ENCODE assay signal across 17 mouse cellular contexts in the genomic region with DNA sequence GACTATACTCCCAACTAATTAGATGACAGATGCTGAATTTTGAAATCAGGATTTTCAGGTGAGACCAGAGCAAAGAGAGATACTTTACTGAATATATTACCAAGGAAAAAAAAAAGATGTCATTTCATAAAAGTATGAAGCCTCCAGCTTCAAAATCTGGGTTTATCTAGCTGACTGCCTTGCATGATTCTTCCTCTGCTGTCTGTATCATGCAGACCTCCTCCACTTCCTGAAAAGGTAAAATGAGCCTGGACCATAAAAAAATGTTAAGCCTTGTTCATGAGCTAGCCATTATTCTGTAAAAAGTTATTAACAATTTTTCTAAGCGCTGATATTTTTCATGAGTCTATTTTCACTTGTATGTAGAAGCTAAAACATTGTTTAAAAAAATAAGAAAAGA. TPM values are rescaled to one million over a fixed set of nuclear protein-coding genes. Genes with fewer than 3 reads are reported as not detected.
A peak's percentile ranks its signal among the peaks of the same experiment; 100 is the strongest.
DNase-seq lines count a peak whose midpoint lies in the region; ATAC-seq and TF ChIP-seq lines count a peak whose summit lies in the region.
"Had no signal": no experiment of that assay in that cellular context is flagged by ENCODE, and none has a peak within 500 bp of the region (broad histone marks: within the 10 kb centered on the region; RNA-seq: fewer than 3 reads in every experiment).

No protein-coding gene starts in this region.

- H3K9me3 ChIP-seq in hindbrain, embryonic 13.5 days: no peaks in the 10 kb centered on the region
- H3K9me3 ChIP-seq in hindbrain, embryonic 10.5 days: no peaks in the 10 kb centered on the region
- H3K9me3 ChIP-seq in neural tube, embryonic 13.5 days: no peaks in the 10 kb centered on the region
- no peaks in the 10 kb centered on the region for H3K9me3 ChIP-seq in neural tube, embryonic 15.5 days (replicated peaks)
- no peaks in the 10 kb centered on the region for H3K9me3 ChIP-seq in liver, embryonic 14.5 days (ENCODE audit: control insufficient read depth, low read length)
- no peaks in the 10 kb centered on the region for H3K9me3 ChIP-seq in forebrain, embryonic 14.5 days (replicated peaks; ENCODE audit: control insufficient read depth, low read length)
- H3K9me3 ChIP-seq: forebrain, embryonic 12.5 days; intestine, embryonic 15.5 days; neural tube, embryonic 12.5 days had no signal

- no peak for ATAC-seq in hindbrain, embryonic 13.5 days (ENCODE audit: low FRiP score)
- no peak for ATAC-seq in neural tube, embryonic 13.5 days (ENCODE audit: low read depth)
- no peak for ATAC-seq in neural tube, embryonic 15.5 days (ENCODE audit: low FRiP score)
- ATAC-seq in liver, embryonic 14.5 days (ENCODE audit: insufficient read depth): no peak
- no peak for ATAC-seq in forebrain, embryonic 14.5 days
- ATAC-seq: intestine, embryonic 15.5 days had no signal

- 98% methylated on average over 1 of the region's 1 CpGs for WGBS in hindbrain, embryonic 13.5 days
- 96% methylated on average over 1 of the region's 1 CpGs for WGBS in hindbrain, embryonic 10.5 days
- 98% methylated on average over 1 of the region's 1 CpGs for WGBS in neural tube, embryonic 13.5 days
- 98% methylated on average over 1 of the region's 1 CpGs for WGBS in neural tube, embryonic 15.5 days
- WGBS in liver, embryonic 14.5 days (ENCODE audit: insufficient replicate concordance): 77% methylated on average over 1 of the region's 1 CpGs
- WGBS in forebrain, embryonic 14.5 days: 94% methylated on average over 1 of the region's 1 CpGs

- no peak overlapping the region for H3K4me3 ChIP-seq in hindbrain, embryonic 13.5 days
- H3K4me3 ChIP-seq in hindbrain, embryonic 10.5 days: no peak overlapping the region
- H3K4me3 ChIP-seq in neural tube, embryonic 13.5 days: no peak overlapping the region
- no peak overlapping the region for H3K4me3 ChIP-seq in neural tube, embryonic 15.5 days (replicated peaks)
- no peak overlapping the region; a peak in 1 of 4 replicates for H3K4me3 ChIP-seq in liver, embryonic 14.5 days (ENCODE audit: insufficient read depth in 1 of 2, low read depth in 2 of 2, low read length in 2 of 2)
- no peak overlapping the region for H3K4me3 ChIP-seq in forebrain, embryonic 14.5 days (ENCODE audit: low read depth, low read length)
- H3K4me3 ChIP-seq: forebrain, embryonic 12.5 days; intestine, embryonic 15.5 days; neural tube, embryonic 12.5 days had no signal

- no peaks in the 10 kb centered on the region for H3K27me3 ChIP-seq in hindbrain, embryonic 13.5 days
- no peaks in the 10 kb centered on the region for H3K27me3 ChIP-seq in hindbrain, embryonic 10.5 days (ENCODE audit: insufficient read depth, poor library complexity, severe bottlenecking)
- H3K27me3 ChIP-seq in neural tube, embryonic 13.5 days: no peaks in the 10 kb centered on the region
- no peaks in the 10 kb centered on the region for H3K27me3 ChIP-seq in neural tube, embryonic 15.5 days (replicated peaks)
- H3K27me3 ChIP-seq in liver, embryonic 14.5 days (ENCODE audit: control insufficient read depth, insufficient read depth, low read length): no peaks in the 10 kb centered on the region
- no peaks in the 10 kb centered on the region for H3K27me3 ChIP-seq in forebrain, embryonic 14.5 days (replicated peaks; ENCODE audit: control insufficient read depth, insufficient read depth, low read length)
- H3K27me3 ChIP-seq: forebrain, embryonic 12.5 days; intestine, embryonic 15.5 days; neural tube, embryonic 12.5 days had no signal

- H3K9ac ChIP-seq in hindbrain, embryonic 13.5 days: no peak overlapping the region
- H3K9ac ChIP-seq in neural tube, embryonic 13.5 days: no peak overlapping the region
- no peak overlapping the region for H3K9ac ChIP-seq in neural tube, embryonic 15.5 days (replicated peaks)
- no peak overlapping the region; the same call in 1 of the 2 replicates for H3K9ac ChIP-seq in liver, embryonic 14.5 days (replicated peaks)
- no peak overlapping the region for H3K9ac ChIP-seq in forebrain, embryonic 14.5 days (ENCODE audit: low read length)
- H3K9ac ChIP-seq: forebrain, embryonic 12.5 days; intestine, embryonic 15.5 days; neural tube, embryonic 12.5 days had no signal

- H3K27ac ChIP-seq in hindbrain, embryonic 13.5 days: no peak overlapping the region
- H3K27ac ChIP-seq in hindbrain, embryonic 10.5 days: no peak overlapping the region
- H3K27ac ChIP-seq in neural tube, embryonic 13.5 days (replicated peaks): no peak overlapping the region
- no peak overlapping the region for H3K27ac ChIP-seq in neural tube, embryonic 15.5 days (replicated peaks)
- no peak overlapping the region for H3K27ac ChIP-seq in liver, embryonic 14.5 days
- no peak overlapping the region for H3K27ac ChIP-seq in forebrain, embryonic 14.5 days (ENCODE audit: low read depth, low read length)
- H3K27ac ChIP-seq: forebrain, embryonic 12.5 days; intestine, embryonic 15.5 days; macrophage; neural tube, embryonic 12.5 days had no signal

- peaks cover 48% of the 10 kb centered on the region for H3K4me1 ChIP-seq in hindbrain, embryonic 13.5 days (replicated peaks)
- H3K4me1 ChIP-seq in hindbrain, embryonic 10.5 days (replicated peaks): peaks cover 42% of the 10 kb centered on the region
- H3K4me1 ChIP-seq in neural tube, embryonic 13.5 days (replicated peaks): peaks cover 40% of the 10 kb centered on the region
- peaks cover 29% of the 10 kb centered on the region for H3K4me1 ChIP-seq in neural tube, embryonic 15.5 days
- peaks cover 17 to 21% of the 10 kb centered on the region in 2 experiments for H3K4me1 ChIP-seq in liver, embryonic 14.5 days (replicated peaks; ENCODE audit: control insufficient read depth in 2 of 2, insufficient read depth in 2 of 2, low read length in 1 of 2)
- H3K4me1 ChIP-seq in forebrain, embryonic 14.5 days (ENCODE audit: control insufficient read depth, insufficient read depth, low read length): peaks cover 26% of the 10 kb centered on the region

- no peak for DNase-seq in hindbrain, embryonic 10.5 days (ENCODE audit: low spot score)
- DNase-seq in liver, embryonic 14.5 days (ENCODE audit: low read depth in 3 of 3, low spot score in 3 of 3): no peak
- DNase-seq in layer of hippocampus, adult 9-11 months: no peak
- no peak for DNase-seq in forebrain, embryonic 14.5 days (ENCODE audit: low spot score)
- DNase-seq in cerebellum, adult 8-10 months: no peak
- DNase-seq: adrenal gland, postnatal 25 days; cerebellum, adult 18-20 months; gastrocnemius, postnatal 36 days; thymus, postnatal 14 days had no signal

- H3K36me3 ChIP-seq in hindbrain, embryonic 13.5 days: 0 out of 2 replicates have a peak, but pooled peaks cover 4% of the 10 kb centered on the region
- H3K36me3 ChIP-seq in hindbrain, embryonic 10.5 days: peaks cover 45% of the 10 kb centered on the region
- peaks cover 6% of the 10 kb centered on the region; the same call in 1 of the 2 replicates for H3K36me3 ChIP-seq in neural tube, embryonic 13.5 days
- no peaks in the 10 kb centered on the region for H3K36me3 ChIP-seq in neural tube, embryonic 15.5 days
- no peaks in the 10 kb centered on the region; the same call in none of the 2 replicates for H3K36me3 ChIP-seq in liver, embryonic 14.5 days (replicated peaks; ENCODE audit: control insufficient read depth, insufficient read depth, low read depth)
- H3K36me3 ChIP-seq in forebrain, embryonic 14.5 days (ENCODE audit: control insufficient read depth, insufficient read depth, low read length): 0 out of 2 replicates have a peak, but pooled peaks cover 6% of the 10 kb centered on the region
- H3K36me3 ChIP-seq: intestine, embryonic 15.5 days had no signal

- peak overlapping the region; percentile 55 for H3K4me2 ChIP-seq in hindbrain, embryonic 13.5 days
- H3K4me2 ChIP-seq in neural tube, embryonic 13.5 days: peak overlapping the region; percentile 51; the same call in 1 of the 2 replicates
- no peak overlapping the region for H3K4me2 ChIP-seq in neural tube, embryonic 15.5 days
- peak overlapping the region; percentile 64 for H3K4me2 ChIP-seq in liver, embryonic 14.5 days (ENCODE audit: low read depth)
- H3K4me2 ChIP-seq in forebrain, embryonic 14.5 days (ENCODE audit: low read length): no peak overlapping the region
- H3K4me2 ChIP-seq: forebrain, embryonic 12.5 days; heart, embryonic 11.5 days; intestine, embryonic 15.5 days had no signal

- no peak for TF ChIP-seq CTCF in liver, embryonic 14.5 days (IDR thresholded peaks at IDR 0.05; ENCODE audit: low read depth)

- TF ChIP-seq EP300 in liver, embryonic 14.5 days (IDR thresholded peaks at IDR 0.05; ENCODE audit: low read depth): no peak

RNA-seq across cellular contexts. Expression of a gene that starts 5.4 kb away (rescaled TPM):
- 20.9 and 22.1 TPM in 2 replicates for polyA plus RNA-seq in hindbrain, embryonic 13.5 days (2015; fragmentation: Nextera tagmentation; extraction: Ambion mirVana)
- polyA plus RNA-seq in hindbrain, embryonic 10.5 days (2016; fragmentation: Nextera tagmentation; extraction: Ambion mirVana): 10.8 TPM in 2 replicates
- polyA plus RNA-seq in neural tube, embryonic 13.5 days (2015; fragmentation: Nextera tagmentation; extraction: Ambion mirVana): 16.7 and 17.9 TPM in 2 replicates
- 13.9 and 14.0 TPM in 2 replicates for polyA plus RNA-seq in neural tube, embryonic 15.5 days (2015; fragmentation: Nextera tagmentation; extraction: Ambion mirVana)
- polyA plus RNA-seq in liver, embryonic 14.5 days (2012; rRNA removed): 3.4 and 4.4 TPM in 2 replicates
- polyA plus RNA-seq in liver, embryonic 14.5 days (2014; fragmentation: Nextera tagmentation; extraction: Ambion mirVana): 6.8 and 7.8 TPM in 2 replicates
- 27.6 and 28.9 TPM in 2 replicates for polyA plus RNA-seq in forebrain, embryonic 14.5 days (2014; fragmentation: Nextera tagmentation; extraction: Ambion mirVana)

Comparison
In these comparisons a context has a peak if more than half of its experiments do, and no peak if none do; other contexts are left out.
1. H3K4me2 ChIP-seq: peak in hindbrain, embryonic 13.5 days (single experiment), neural tube, embryonic 13.5 days (single experiment) and liver, embryonic 14.5 days (single experiment); none in neural tube, embryonic 15.5 days (single experiment) and forebrain, embryonic 14.5 days (single experiment).